Mouse (Mus musculus) liver (tissue): Measurements from ENCODE around the gene Pygo1.

Source experiments
- DNase-seq: peaks from one replicate; pipeline ENCODE4 v3.0.0-alpha.2; 2020; ENCODE audit warnings: mixed read lengths

The Pygo1 gene

GRCm38 (mm10) chr9:72996806-72997205 lies 71.4 kb downstream of the Pygo1 start:
- no peak for DNase-seq

GRCm38 (mm10) chr9:73000487-73000886 lies 75.0 kb downstream of the Pygo1 start:
- no peak for DNase-seq

GRCm38 (mm10) chr9:73001314-73002011 lies 76.0 kb downstream of the Pygo1 start:
- DNase-seq, result no peak
